Mouse (Mus musculus): Measurements from ENCODE around the gene Lrriq1.

Lrriq1 gene

GRCm38 (mm10) chr10:103235707-103236459, at the start of gene Lrriq1:
Gene Lrriq1 (minus strand): TSS chr10:103236322.
- no peak for DNase-seq (ENCODE audit: low read depth, low spot score)

- no peak for DNase-seq (ENCODE audit: low read depth, low spot score)
Measured at GRCm38 (mm10) chr10:103253842-103254803, 18.0 kb upstream of the Lrriq1 start.

- no peak for DNase-seq (ENCODE audit: low read depth, low spot score)
Measured at GRCm38 (mm10) chr10:103236460-103236772, 294 bp upstream of the Lrriq1 start.

GRCm38 (mm10) chr10:103226646-103227045, 9.5 kb downstream of the Lrriq1 start:
- no peak for DNase-seq (ENCODE audit: low read depth, low spot score)

- DNase-seq (ENCODE audit: low read depth, low spot score), result no peak
Measured at GRCm38 (mm10) chr10:103194655-103195328, 41.3 kb downstream of the Lrriq1 start.

- no peak for DNase-seq (ENCODE audit: low read depth, low spot score)
Measured at GRCm38 (mm10) chr10:103145769-103146379, 90.2 kb downstream of the Lrriq1 start.

GRCm38 (mm10) chr10:103144927-103145768, 91.0 kb downstream of the Lrriq1 start:
- no peak for DNase-seq (ENCODE audit: low read depth, low spot score)

GRCm38 (mm10) chr10:103142526-103142925, 93.6 kb downstream of the Lrriq1 start:
- DNase-seq (ENCODE audit: low read depth, low spot score), result no peak

- no peak for DNase-seq (ENCODE audit: low read depth, low spot score)
Measured at GRCm38 (mm10) chr10:103141532-103141931, 94.6 kb downstream of the Lrriq1 start.

- no peak for DNase-seq (ENCODE audit: low read depth, low spot score)
Measured at GRCm38 (mm10) chr10:103140609-103141008, 95.5 kb downstream of the Lrriq1 start.

- no peak for DNase-seq (ENCODE audit: low read depth, low spot score)
Measured at GRCm38 (mm10) chr10:103114629-103115028, 121.5 kb downstream of the Lrriq1 start.

GRCm38 (mm10) chr10:103108090-103108489, 128.0 kb downstream of the Lrriq1 start:
- no peak for DNase-seq (ENCODE audit: low read depth, low spot score)

GRCm38 (mm10) chr10:103086101-103086500, 150.0 kb downstream of the Lrriq1 start:
- DNase-seq (ENCODE audit: low read depth, low spot score), result no peak

- no peak for DNase-seq (ENCODE audit: low read depth, low spot score)
Measured at GRCm38 (mm10) chr10:103049593-103049992, 186.5 kb downstream of the Lrriq1 start.

- no peak for DNase-seq (ENCODE audit: low read depth, low spot score)
Measured at GRCm38 (mm10) chr10:103046623-103047022, 189.5 kb downstream of the Lrriq1 start.

- DNase-seq (ENCODE audit: low read depth, low spot score), result no peak
Measured at GRCm38 (mm10) chr10:103045019-103045418, 191.1 kb downstream of the Lrriq1 start.

- DNase-seq (ENCODE audit: low read depth, low spot score), result no peak
Measured at GRCm38 (mm10) chr10:103035002-103035640, 201.0 kb downstream of the Lrriq1 start.

GRCm38 (mm10) chr10:103030931-103031330, 205.2 kb downstream of the Lrriq1 start:
- DNase-seq (ENCODE audit: low read depth, low spot score), result no peak

GRCm38 (mm10) chr10:103029730-103030490, 206.2 kb downstream of the Lrriq1 start, which contains the start of gene Alx1:
Gene Alx1 (minus strand): TSS chr10:103030215.
- no peak for DNase-seq (ENCODE audit: low read depth, low spot score)

Data from CD4-positive, CD25-positive, alpha-beta regulatory T cell, adult 2 months (primary cell).